Mouse (Mus musculus): ENCODE data around the gene Ibtk. TPM values are rescaled to one million over a fixed set of nuclear protein-coding genes. Genes with fewer than 3 reads are reported as not detected.

Gene Ibtk
- polyA plus RNA-seq, 1 experiment from 2014 or later = 27.7 TPM

DNA sequence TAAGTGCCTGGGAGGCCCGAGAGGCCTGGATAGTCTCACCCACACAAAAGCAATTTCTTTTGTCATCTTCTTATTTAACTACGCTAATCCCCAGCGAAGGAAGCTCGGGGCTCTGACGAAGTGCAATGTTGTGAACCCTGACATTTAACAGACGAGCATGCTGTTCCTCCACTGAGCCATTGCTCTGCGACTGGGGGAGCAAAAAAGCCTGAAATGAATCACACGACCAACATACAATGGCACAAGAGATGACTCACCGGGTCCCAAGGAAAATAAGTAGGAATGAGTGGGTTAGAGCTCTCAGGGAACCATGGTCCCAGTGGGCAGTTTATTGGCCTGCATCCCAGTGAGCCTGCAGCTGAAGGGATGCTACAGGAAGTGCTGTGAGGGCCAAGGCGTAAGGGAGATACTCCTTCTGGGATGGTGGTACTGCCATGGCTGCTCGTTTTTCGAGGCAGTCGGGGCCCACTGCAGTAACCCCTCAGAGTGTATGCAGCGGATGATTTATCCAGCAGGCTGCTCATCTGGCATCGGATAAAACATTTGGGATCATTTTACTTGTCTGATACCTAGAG lies 75.1 kb downstream of the Ibtk start:
- H3K9ac ChIP-seq (ENCODE audit: low read depth, low read length) = no peak overlapping the region
- H3K4me1 ChIP-seq (ENCODE audit: control insufficient read depth, low read depth, low read length) = no peaks in the 10 kb centered on the region
- H3K4me3 ChIP-seq (ENCODE audit: low read depth, low read length) = no peak overlapping the region
- H3K27me3 ChIP-seq (ENCODE audit: control insufficient read depth, insufficient read depth, low read depth, low read length) = no peaks in the 10 kb centered on the region
- H3K27ac ChIP-seq (ENCODE audit: low read length) = no peak overlapping the region
- H3K36me3 ChIP-seq (ENCODE audit: control insufficient read depth, insufficient read depth) = no peaks in the 10 kb centered on the region
- ATAC-seq (ENCODE audit: low read depth) = no peak
- WGBS (ENCODE audit: insufficient replicate concordance) = 61% methylated on average over 15 of the region's 15 CpGs
- no peaks in the 10 kb centered on the region for H3K9me3 ChIP-seq (replicated peaks; ENCODE audit: control insufficient read depth, low read length)
- no peak overlapping the region for H3K4me2 ChIP-seq (ENCODE audit: low read depth, low read length)

GRCm38 (mm10) chr9:85671582-85672331 lies 77.4 kb downstream of the Ibtk start:
- ATAC-seq (ENCODE audit: low read depth) = no peak
- no peak overlapping the region for H3K4me3 ChIP-seq (ENCODE audit: low read depth, low read length)
- no peak overlapping the region for H3K27ac ChIP-seq (ENCODE audit: low read length)
- H3K36me3 ChIP-seq (ENCODE audit: control insufficient read depth, insufficient read depth) = no peaks in the 10 kb centered on the region
- no peak overlapping the region for H3K4me2 ChIP-seq (ENCODE audit: low read depth, low read length)
- 69% methylated on average over 6 of the region's 6 CpGs for WGBS (ENCODE audit: insufficient replicate concordance)
- no peak overlapping the region for H3K9ac ChIP-seq (ENCODE audit: low read depth, low read length)
- no peaks in the 10 kb centered on the region for H3K27me3 ChIP-seq (ENCODE audit: control insufficient read depth, insufficient read depth, low read depth, low read length)
- no peaks in the 10 kb centered on the region for H3K4me1 ChIP-seq (ENCODE audit: control insufficient read depth, low read depth, low read length)
- no peaks in the 10 kb centered on the region for H3K9me3 ChIP-seq (replicated peaks; ENCODE audit: control insufficient read depth, low read length)

DNA sequence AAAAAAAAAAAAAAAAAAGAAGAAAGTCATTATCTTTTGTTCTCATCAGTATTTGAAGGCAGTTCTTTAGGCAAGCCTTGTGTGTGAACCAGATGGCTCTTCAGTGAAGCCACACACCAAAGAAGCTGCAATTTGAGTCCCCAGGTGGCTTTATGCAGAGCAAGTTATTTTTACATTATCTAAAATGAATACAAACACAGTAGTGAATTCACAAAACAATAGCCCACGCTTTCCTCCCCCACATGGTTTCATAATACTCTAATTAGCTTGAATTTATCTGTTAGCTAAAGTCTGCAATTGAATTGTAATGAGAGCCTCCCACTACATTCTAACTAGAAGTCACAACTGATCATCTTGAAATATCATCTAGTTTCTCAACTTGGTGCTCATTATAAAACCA lies 84.8 kb downstream of the Ibtk start:
- H3K4me1 ChIP-seq (ENCODE audit: control insufficient read depth, low read depth, low read length) = no peaks in the 10 kb centered on the region
- H3K27ac ChIP-seq (ENCODE audit: low read length) = no peak overlapping the region
- no peak overlapping the region for H3K4me2 ChIP-seq (ENCODE audit: low read depth, low read length)
- H3K9me3 ChIP-seq (replicated peaks; ENCODE audit: control insufficient read depth, low read length) = no peaks in the 10 kb centered on the region
- no peaks in the 10 kb centered on the region for H3K27me3 ChIP-seq (ENCODE audit: control insufficient read depth, insufficient read depth, low read depth, low read length)
- H3K36me3 ChIP-seq (ENCODE audit: control insufficient read depth, insufficient read depth) = no peaks in the 10 kb centered on the region
- ATAC-seq (ENCODE audit: low read depth) = no peak
- WGBS (ENCODE audit: insufficient replicate concordance) = 56% methylated on average over 1 of the region's 1 CpGs
- H3K4me3 ChIP-seq (ENCODE audit: low read depth, low read length) = no peak overlapping the region
- H3K9ac ChIP-seq (ENCODE audit: low read depth, low read length) = no peak overlapping the region

DNA sequence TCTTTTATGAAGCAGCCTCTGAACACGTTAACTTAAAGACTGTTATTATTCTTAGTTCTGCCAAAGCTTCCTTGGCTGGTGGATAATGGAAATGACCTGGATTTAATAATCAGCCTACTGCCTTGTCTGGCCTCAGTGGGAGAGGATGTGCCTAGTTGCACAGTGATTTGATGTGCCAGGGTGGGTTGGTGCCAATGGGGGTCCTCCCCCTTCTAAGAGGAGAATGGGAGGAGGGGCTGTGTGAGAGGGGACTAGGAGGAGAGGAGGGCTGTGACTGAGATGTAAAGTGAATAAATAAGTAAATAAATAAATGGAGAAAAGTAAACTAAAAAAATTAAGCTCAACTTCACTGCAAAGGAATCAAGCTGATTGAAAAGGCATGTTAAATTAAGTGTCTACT lies 85.3 kb downstream of the Ibtk start:
- Histone ChIP-seq H3K27ac (ENCODE audit: low read length) (no peak overlapping the region), H3K9ac (ENCODE audit: low read depth, low read length) (no peak overlapping the region), H3K9me3 (replicated peaks; ENCODE audit: control insufficient read depth, low read length) (no peaks in the 10 kb centered on the region), H3K4me1 (ENCODE audit: control insufficient read depth, low read depth, low read length) (no peaks in the 10 kb centered on the region), H3K27me3 (ENCODE audit: control insufficient read depth, insufficient read depth, low read depth, low read length) (no peaks in the 10 kb centered on the region), H3K36me3 (ENCODE audit: control insufficient read depth, insufficient read depth) (no peaks in the 10 kb centered on the region), H3K4me3 (ENCODE audit: low read depth, low read length) (no peak overlapping the region), H3K4me2 (ENCODE audit: low read depth, low read length) (no peak overlapping the region)
- no peak for ATAC-seq (ENCODE audit: low read depth)
- 49% methylated on average over 1 of the region's 1 CpGs for WGBS (ENCODE audit: insufficient replicate concordance)

DNA sequence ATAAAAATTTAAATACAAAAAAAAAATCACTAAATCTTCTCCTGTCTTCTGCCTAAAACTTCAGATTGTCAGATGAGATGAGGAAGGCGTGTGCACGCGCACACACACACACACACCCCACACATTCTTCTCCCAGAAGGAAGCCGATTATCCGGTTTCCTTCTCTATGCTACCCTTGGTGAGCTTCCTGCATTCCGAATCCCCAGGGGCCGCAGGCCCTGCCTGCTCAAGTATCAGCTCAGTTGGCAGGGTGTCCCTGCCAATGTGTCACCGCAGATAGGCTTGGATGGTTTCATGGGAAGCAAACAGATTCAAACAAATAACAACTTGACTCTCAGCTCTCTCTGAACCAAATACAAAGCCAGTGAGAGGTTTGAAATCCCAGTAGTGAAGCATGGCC lies 86.0 kb downstream of the Ibtk start:
- Histone ChIP-seq H3K9me3 (replicated peaks; ENCODE audit: control insufficient read depth, low read length) (no peaks in the 10 kb centered on the region), H3K9ac (ENCODE audit: low read depth, low read length) (no peak overlapping the region), H3K4me2 (ENCODE audit: low read depth, low read length) (no peak overlapping the region), H3K27me3 (ENCODE audit: control insufficient read depth, insufficient read depth, low read depth, low read length) (no peaks in the 10 kb centered on the region), H3K27ac (ENCODE audit: low read length) (no peak overlapping the region), H3K4me3 (ENCODE audit: low read depth, low read length) (no peak overlapping the region), H3K36me3 (ENCODE audit: control insufficient read depth, insufficient read depth) (no peaks in the 10 kb centered on the region), H3K4me1 (ENCODE audit: control insufficient read depth, low read depth, low read length) (no peaks in the 10 kb centered on the region)
- WGBS (ENCODE audit: insufficient replicate concordance) = 22% methylated on average over 8 of the region's 8 CpGs
- ATAC-seq (ENCODE audit: low read depth) = no peak

- ATAC-seq (ENCODE audit: low read depth) = no peak
These were observed 95.7 kb downstream of the Ibtk start for GRCm38 (mm10) chr9:85653401-85653800.

DNA sequence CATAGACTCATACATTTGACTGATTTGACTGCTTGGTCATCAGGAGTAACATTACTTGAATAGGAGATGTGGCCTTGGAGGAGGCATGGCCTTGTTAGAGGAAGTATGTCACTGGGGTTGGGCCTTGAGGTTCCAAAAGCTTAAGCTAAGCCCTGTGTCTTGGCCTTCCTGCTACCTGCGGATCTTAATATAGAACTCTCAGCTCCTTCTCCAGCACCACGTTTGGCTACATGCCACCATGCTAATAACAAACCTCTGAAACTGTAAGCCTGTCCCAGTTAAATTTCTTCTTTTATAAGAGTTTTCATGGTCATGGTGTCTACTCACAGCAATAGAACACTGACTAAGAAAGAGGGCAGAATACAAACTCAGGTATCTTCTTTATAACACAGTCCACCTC lies 110.9 kb downstream of the Ibtk start:
- no peak for ATAC-seq (ENCODE audit: low read depth)
- 58% methylated on average over 2 of the region's 2 CpGs for WGBS (ENCODE audit: insufficient replicate concordance)
- H3K4me3 ChIP-seq (ENCODE audit: low read depth, low read length) = no peak overlapping the region
- H3K36me3 ChIP-seq (ENCODE audit: control insufficient read depth, insufficient read depth) = no peaks in the 10 kb centered on the region
- H3K4me2 ChIP-seq (ENCODE audit: low read depth, low read length) = no peak overlapping the region
- no peak overlapping the region for H3K9ac ChIP-seq (ENCODE audit: low read depth, low read length)
- no peak overlapping the region for H3K27ac ChIP-seq (ENCODE audit: low read length)
- H3K4me1 ChIP-seq (ENCODE audit: control insufficient read depth, low read depth, low read length) = no peaks in the 10 kb centered on the region
- H3K27me3 ChIP-seq (ENCODE audit: control insufficient read depth, insufficient read depth, low read depth, low read length) = no peaks in the 10 kb centered on the region
- no peaks in the 10 kb centered on the region for H3K9me3 ChIP-seq (replicated peaks; ENCODE audit: control insufficient read depth, low read length)

More at GRCm38 (mm10) chr9:85653401-85653800, 95.7 kb downstream of the Ibtk start:
- H3K4me1 ChIP-seq (ENCODE audit: control insufficient read depth, low read depth, low read length) = no peaks in the 10 kb centered on the region
- no peaks in the 10 kb centered on the region for H3K27me3 ChIP-seq (ENCODE audit: control insufficient read depth, insufficient read depth, low read depth, low read length)
- no peak overlapping the region for H3K4me3 ChIP-seq (ENCODE audit: low read depth, low read length)
- no peak overlapping the region for H3K9ac ChIP-seq (ENCODE audit: low read depth, low read length)
- H3K9me3 ChIP-seq (replicated peaks; ENCODE audit: control insufficient read depth, low read length) = no peaks in the 10 kb centered on the region
- WGBS (ENCODE audit: insufficient replicate concordance) = 60% methylated on average over 4 of the region's 4 CpGs
- H3K27ac ChIP-seq (ENCODE audit: low read length) = no peak overlapping the region
- H3K36me3 ChIP-seq (ENCODE audit: control insufficient read depth, insufficient read depth) = no peaks in the 10 kb centered on the region
- no peak overlapping the region for H3K4me2 ChIP-seq (ENCODE audit: low read depth, low read length)

Other genes starting within 250 kb of the Ibtk start
- 0.08 and 0.11 TPM in 2 replicates for gene Tpbg, start 93.0 kb upstream of the Ibtk start, polyA plus RNA-seq (2015; fragmentation: Nextera tagmentation; extraction: Ambion mirVana)